ENCODE assay signal across 21 mouse cellular contexts in genomic region chr10:90303249-90303648, GRCm38 (mm10).
DNase-seq lines count a peak whose midpoint lies in the region; ATAC-seq and TF ChIP-seq lines count a peak whose summit lies in the region.
"Had no signal": no experiment of that assay in that cellular context is flagged by ENCODE, and none has a peak within 500 bp of the region (broad histone marks: within the 10 kb centered on the region; RNA-seq: fewer than 3 reads in every experiment).

No protein-coding gene starts in this region.

- no peak overlapping the region for H3K4me3 ChIP-seq in layer of hippocampus, adult 2 months
- no peak overlapping the region for H3K4me3 ChIP-seq in neural tube, embryonic 15.5 days (replicated peaks)
- H3K4me3 ChIP-seq: embryonic facial prominence, embryonic 13.5 days; embryonic facial prominence, embryonic 15.5 days; erythroblast, embryonic 14.5 days; forebrain, embryonic 10.5 days; forebrain, embryonic 12.5 days had no signal

- no peak for ATAC-seq in neural tube, embryonic 15.5 days (ENCODE audit: low FRiP score)
- ATAC-seq: forebrain, embryonic 14.5 days; forebrain, embryonic 16.5 days had no signal

- 0 out of 2 replicates have a peak, but pooled peaks cover 3% of the 10 kb centered on the region for H3K4me1 ChIP-seq in neural tube, embryonic 15.5 days
- H3K4me1 ChIP-seq: embryonic facial prominence, embryonic 13.5 days; embryonic facial prominence, embryonic 15.5 days; forebrain, embryonic 12.5 days had no signal

- H3K9me3 ChIP-seq in neural tube, embryonic 15.5 days (replicated peaks): no peaks in the 10 kb centered on the region
- H3K9me3 ChIP-seq: embryonic facial prominence, embryonic 13.5 days; embryonic facial prominence, embryonic 15.5 days; forebrain, embryonic 10.5 days; forebrain, embryonic 12.5 days had no signal

- 57% methylated on average over 1 of the region's 1 CpGs for WGBS in neural tube, embryonic 15.5 days

- no peak overlapping the region for H3K4me2 ChIP-seq in neural tube, embryonic 15.5 days
- H3K4me2 ChIP-seq: embryonic facial prominence, embryonic 13.5 days; embryonic facial prominence, embryonic 15.5 days; forebrain, embryonic 12.5 days had no signal

- H3K9ac ChIP-seq in neural tube, embryonic 15.5 days (replicated peaks): no peak overlapping the region
- H3K9ac ChIP-seq: embryonic facial prominence, embryonic 13.5 days; embryonic facial prominence, embryonic 15.5 days; forebrain, embryonic 12.5 days had no signal

- no peak for TF ChIP-seq CTCF in layer of hippocampus, adult 2 months (conservative IDR thresholded peaks at IDR 0.05)

- DNase-seq in layer of hippocampus, adult 2 months (ENCODE audit: low spot score in 2 of 2): no peak
- no peak for DNase-seq in layer of hippocampus, postnatal 10 days (ENCODE audit: low spot score in 2 of 2)
- DNase-seq in brain, adult 2 months (ENCODE audit: low read depth, low spot score): peak; percentile 55
- DNase-seq in telencephalon, adult 2 months (ENCODE audit: low read depth, low spot score): peak; percentile 32
- DNase-seq: adrenal gland, adult 2 months; adrenal gland, postnatal 10 days; adrenal gland, postnatal 25 days; cerebellum, adult 18-20 months; cerebellum, adult 8-10 months; cerebellum, adult 9-11 months; cerebellum, postnatal 14 days; cerebellum, postnatal 36 days; embryo, embryonic 11 days had no signal

- H3K27me3 ChIP-seq in neural tube, embryonic 15.5 days (replicated peaks): no peaks in the 10 kb centered on the region
- H3K27me3 ChIP-seq: embryonic facial prominence, embryonic 13.5 days; embryonic facial prominence, embryonic 15.5 days; forebrain, embryonic 12.5 days had no signal

- H3K36me3 ChIP-seq in neural tube, embryonic 15.5 days: no peaks in the 10 kb centered on the region
- H3K36me3 ChIP-seq: embryonic facial prominence, embryonic 13.5 days; embryonic facial prominence, embryonic 15.5 days; forebrain, embryonic 10.5 days; forebrain, embryonic 12.5 days had no signal

- H3K27ac ChIP-seq in layer of hippocampus, adult 2 months: peak overlapping the region; percentile 67; the same call in 1 of the 2 replicates
- H3K27ac ChIP-seq in neural tube, embryonic 15.5 days (replicated peaks): no peak overlapping the region
- H3K27ac ChIP-seq: embryonic facial prominence, embryonic 13.5 days; embryonic facial prominence, embryonic 15.5 days; forebrain, embryonic 10.5 days; forebrain, embryonic 12.5 days had no signal

Comparison
In these comparisons a context has a peak if more than half of its experiments do, and no peak if none do; other contexts are left out.
1. DNase-seq: peak in brain, adult 2 months (single experiment) and telencephalon, adult 2 months (single experiment); none in layer of hippocampus, adult 2 months (0 of 2) and layer of hippocampus, postnatal 10 days (0 of 2).